Mouse (Mus musculus) MN1 (cell line): ENCODE measurements around the gene Cdh4.

Experiments
- DNase-seq: peaks from one replicate; pipeline ENCODE4 v3.0.0-alpha.2; 2016; ENCODE audit warnings: low spot score

Cdh4 gene

DNA sequence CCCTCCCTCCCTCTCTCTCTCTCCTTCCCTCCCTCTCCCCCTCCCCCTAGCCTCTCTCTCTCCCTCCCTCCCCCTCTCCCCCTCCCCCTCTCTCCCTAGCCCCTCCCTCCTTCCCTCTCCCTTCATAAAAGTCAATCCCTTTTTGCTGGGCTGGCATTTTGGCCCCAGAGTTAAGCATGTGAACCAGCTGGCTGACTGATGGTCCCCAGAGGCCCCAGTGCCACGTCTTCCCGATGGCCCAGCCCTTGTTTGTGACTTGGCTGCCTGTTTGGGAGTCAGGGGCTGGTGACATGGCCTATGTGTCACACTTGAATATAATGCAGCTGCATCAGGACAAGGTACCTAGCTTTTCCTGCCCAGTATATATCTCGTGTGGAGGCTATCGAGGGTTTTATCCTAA is 96.3 kb downstream of the Cdh4 start:
- no peak for DNase-seq

DNA sequence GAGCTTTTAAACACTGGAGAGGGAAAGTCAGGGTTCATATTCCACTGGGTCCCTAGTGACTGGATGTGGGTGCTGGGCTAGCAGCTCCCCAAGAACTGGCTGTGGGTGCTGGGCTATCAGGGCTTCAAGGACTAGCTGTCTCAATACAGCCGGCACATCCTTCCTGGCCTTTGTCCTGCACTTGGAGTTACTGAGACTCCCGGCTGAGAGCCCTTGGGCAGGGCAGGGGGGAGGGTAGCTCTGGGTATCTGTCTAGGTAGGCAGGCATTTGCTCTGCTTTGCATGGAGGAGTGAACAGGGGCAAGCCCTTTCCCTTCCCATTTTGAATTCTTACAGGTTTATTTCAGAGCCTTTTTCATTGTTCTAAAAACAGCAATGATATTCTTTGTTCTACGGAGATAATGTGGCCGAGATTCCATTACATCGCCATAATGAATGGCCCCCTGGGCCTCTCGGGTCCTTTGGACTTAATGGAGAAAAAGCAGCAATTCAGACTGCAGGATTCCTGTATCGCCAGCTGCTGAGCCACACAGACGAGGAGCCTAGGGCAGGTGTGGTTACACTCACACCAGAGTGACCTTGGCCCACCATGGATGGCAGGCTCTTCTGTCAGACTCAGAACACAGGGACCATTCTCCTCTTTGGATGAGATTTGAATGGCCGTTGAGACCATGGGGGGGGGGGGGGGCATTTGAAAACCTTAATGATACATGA is 97.5 kb downstream of the Cdh4 start:
- DNase-seq = no peak

- DNase-seq = no peak
These were observed 98.9 kb downstream of the Cdh4 start for GRCm38 (mm10) chr2:179541096-179541495.

GRCm38 (mm10) chr2:179547627-179548026 is 105.4 kb downstream of the Cdh4 start:
- DNase-seq = no peak

DNA sequence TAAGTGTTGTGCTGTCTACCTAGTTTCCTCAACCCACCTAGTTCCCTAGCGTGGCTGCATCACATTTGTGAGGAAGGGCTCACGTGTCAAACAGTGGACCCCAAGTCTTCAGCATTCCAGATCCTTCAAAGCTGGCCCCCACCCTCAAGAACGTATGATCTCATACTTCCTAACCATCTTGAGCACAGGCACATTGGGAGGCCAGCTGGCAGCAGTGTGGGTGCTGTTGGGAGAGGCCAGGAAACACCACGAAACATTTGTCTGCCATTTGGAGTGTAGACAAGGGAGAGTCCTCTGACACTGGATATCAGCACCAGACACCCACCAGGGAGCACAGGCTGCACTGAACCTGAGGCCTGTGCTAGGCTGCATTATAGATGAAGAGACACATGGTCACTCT is 113.7 kb downstream of the Cdh4 start:
- no peak for DNase-seq

DNA sequence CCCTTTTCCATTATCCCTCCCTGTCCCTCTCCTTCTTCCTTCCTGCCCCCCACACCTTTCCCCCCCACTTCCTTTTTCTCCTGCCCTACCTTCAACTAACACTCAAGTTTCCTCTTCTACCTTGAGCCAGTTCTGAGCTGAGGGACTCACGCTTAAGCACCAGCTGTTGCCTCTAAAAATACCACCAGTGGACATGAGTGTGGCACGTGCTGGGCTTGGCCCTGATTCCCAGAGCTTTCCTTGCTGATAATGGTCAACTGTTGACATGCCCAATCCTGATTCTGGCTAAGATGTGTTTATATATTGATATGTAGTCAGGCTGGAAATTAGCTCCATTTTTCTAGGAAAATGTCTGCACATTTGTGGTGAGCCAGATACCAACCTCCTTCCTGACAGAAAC is 120.1 kb downstream of the Cdh4 start:
- DNase-seq = no peak

DNA sequence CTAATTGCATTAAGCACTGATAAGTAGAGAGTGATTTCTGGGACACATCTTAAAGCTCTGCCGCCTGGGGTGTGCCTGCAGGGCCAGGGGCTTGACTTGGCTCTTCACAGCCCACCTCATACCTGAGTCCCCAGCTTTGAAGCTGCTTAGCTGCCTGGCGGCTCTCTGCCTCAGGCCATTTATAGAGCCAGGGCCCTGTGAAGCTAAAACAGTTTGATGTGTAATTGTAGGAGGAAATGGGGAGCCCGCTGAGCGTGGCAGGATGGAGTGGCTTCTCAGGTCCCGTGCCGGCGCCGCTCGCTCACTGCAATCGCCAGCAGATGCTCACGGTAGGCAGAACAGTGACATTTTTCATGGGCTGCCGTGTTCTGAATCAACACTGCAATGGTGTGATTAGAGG is 123.4 kb downstream of the Cdh4 start:
- no peak for DNase-seq

DNA sequence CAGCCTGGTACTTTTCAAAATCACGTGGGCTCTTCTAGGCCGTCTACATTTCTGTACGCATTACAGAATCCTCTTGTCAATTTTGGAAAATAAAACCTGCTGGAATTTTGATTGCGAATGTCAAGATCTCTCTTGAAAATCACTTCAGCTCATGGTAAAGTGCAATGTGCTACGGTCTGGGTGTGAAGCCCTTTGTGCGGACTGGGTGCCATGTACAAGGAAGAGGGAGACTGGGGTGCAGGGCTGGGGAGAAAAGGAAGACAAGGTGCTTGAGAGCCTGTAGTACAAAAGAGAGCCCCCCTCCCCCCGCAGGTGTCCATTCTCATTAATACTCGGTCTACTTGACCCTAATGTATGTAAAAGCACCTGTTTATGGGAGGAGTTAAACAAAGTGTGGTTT is 125.7 kb downstream of the Cdh4 start:
- DNase-seq = no peak

GRCm38 (mm10) chr2:179569171-179569570 is 126.9 kb downstream of the Cdh4 start:
- no peak for DNase-seq

DNA sequence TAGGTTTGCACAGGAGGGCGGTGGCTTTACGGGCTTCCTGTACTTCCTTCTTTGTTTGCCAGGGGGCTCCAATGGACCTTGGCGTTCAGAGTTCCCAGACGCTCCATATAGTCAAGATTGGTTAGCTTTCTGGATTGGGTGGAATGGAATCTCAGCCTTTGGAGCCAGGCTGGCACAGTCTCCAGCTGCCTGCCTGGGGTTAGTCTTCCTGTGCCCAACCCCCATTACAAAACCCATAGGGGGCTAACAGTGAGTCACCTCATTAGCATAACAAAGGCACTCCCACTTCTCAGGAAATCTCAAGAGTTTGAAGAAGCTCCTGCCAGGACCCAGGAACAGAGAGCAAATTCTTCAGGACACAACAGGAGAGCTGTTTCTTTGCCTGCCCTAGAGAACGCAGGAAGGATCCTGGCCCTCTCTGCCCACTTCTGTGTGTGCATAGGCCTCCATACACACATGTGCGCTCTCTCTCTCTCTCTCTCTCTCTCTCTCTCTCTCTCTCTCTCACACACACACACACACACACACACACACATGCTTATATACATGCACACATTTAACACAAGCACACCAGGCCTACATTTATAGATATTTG is 129.0 kb downstream of the Cdh4 start:
- DNase-seq = no peak

DNA sequence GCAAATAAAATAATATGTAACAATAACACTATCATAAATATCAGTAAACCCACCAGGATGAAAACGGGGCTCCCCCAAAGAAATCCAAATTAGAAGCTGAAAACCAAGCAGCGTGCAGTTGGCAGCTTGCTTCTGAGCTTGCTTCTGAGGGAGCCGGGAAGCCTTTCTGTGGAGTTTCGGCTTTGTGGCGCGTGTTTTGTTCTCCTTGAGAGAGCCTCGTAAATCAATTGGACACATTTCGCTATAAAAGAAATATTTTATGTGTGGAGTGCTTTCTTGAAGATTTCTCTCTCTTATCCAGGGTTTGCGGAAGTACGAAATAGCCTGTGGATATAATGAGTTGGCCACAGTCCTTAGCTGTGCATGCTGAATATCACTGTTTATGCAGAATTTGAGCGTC is 131.1 kb downstream of the Cdh4 start:
- no peak for DNase-seq

GRCm38 (mm10) chr2:179573786-179574185 is 131.6 kb downstream of the Cdh4 start:
- no peak for DNase-seq

DNA sequence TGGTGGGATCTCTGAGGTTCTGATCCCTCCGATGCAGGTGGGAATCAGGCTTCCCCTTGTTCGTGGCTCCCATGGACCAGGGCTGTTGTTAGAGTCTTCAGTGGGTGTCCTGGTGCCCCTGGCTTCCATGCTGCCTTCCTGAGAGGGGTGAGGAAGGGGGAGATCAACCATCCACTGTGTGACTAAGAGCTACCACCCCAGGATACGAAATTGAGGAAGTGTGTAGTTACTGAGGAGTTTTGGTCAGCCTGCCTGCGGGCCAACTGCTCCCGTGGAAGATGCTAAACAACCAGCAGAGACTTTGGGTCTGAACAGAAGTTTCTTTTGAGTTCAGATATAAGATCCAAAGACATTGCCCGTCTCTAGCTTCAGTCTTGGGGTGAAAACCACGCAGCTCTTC is 133.4 kb downstream of the Cdh4 start:
- DNase-seq = no peak

- no peak for DNase-seq
These were observed 134.0 kb downstream of the Cdh4 start for GRCm38 (mm10) chr2:179576221-179576620.

DNA sequence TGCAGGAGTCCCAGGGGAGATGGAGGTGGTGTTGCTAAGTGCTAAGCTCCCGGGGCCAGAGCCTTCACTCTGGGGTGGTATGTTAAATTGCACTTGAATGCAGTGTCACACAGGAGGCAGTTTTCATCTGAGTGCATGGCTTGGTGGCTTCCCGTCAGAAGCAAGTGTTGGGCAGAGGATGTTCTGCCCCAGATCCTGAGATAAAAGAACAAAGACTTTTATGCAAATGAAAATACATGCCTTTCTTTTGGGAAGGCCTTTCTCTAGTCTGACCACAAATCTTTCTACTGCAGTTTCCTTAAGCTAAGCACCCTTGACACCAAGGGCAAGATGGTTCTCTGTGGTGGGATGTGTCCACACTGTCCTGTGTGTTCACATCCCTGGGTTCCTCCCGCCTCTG is 136.1 kb downstream of the Cdh4 start:
- no peak for DNase-seq

GRCm38 (mm10) chr2:179578842-179579241 is 136.6 kb downstream of the Cdh4 start:
- DNase-seq = no peak

DNA sequence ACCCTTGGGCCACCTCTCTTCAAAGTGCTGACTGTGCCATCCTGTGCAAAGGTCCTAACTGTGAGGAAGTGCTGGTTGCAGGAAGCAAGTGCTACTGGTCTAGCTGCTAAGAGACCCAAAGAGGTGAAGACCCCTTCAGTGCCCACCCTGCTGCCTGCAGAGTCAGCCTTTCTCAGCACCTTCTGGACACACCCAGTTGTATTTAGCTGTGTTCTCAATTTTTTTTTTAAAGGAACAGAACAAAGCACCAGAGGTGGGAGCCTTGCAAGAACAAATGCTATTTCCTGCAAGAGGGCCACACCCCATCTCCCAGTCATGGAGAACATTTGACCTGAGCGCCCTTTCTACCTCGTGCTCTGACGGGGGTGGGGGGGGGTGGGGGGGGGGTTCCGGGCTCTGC is 138.2 kb downstream of the Cdh4 start:
- no peak for DNase-seq

GRCm38 (mm10) chr2:179581058-179581457 is 138.8 kb downstream of the Cdh4 start:
- no peak for DNase-seq

DNA sequence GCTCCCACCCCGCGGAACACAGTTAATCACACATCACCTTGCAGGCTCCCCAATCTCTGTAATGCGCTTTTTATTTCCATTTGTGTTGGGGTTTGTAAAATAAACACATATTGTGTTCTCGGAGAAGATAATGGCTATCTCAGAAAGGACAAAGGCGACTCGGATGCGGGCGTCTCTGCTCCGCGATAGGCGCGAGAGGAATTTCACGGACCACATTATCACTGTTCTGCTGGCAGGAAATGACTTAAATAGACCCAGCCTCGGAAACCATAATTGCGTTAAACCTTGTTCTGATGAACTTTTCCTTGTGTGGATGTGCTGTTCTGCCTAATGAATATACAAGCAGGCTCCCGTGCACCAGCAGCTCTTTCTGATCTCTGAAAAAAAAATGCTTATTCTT is 140.7 kb downstream of the Cdh4 start:
- DNase-seq = no peak

DNA sequence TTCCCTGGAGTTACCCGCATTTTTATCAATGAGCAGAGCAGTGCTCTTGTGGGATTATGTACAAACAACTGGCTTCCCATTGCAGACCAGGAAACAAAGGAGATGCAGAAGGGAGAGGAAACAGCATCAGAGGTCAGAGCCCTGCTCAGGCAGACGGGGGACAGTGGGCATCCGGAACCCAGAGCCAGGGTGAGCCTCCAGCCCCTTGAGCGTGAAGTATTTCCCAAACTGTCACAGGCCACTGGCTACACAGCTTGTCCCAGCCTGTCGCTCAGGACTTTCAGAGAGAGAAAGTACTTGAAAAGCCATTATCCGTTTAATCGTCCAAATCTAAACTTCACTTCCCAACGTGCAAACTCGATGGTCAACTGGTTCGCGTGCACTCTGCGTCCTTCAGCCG is 142.4 kb downstream of the Cdh4 start:
- DNase-seq = no peak

GRCm38 (mm10) chr2:179586436-179586835 is 144.2 kb downstream of the Cdh4 start:
- DNase-seq = no peak

DNA sequence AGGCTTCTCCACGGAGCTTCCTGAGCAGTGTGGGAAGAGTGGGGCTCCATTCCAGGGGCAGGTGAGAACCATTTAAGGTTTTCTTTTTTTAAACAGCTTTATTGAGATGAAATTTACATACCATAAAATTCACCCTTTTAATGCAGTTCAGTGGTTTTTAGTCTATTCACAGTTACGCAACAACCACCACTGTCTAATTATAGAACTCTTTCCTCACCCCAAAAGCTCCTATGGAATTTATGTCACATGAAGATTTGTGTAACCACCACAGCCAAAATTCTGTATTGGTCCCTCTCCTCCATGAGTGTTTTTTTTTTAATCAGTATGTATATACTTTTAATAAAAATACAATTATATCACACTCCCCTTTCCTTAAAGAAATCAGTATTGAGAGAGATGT is 144.8 kb downstream of the Cdh4 start:
- DNase-seq = no peak

- no peak for DNase-seq
These were observed 149.4 kb downstream of the Cdh4 start for GRCm38 (mm10) chr2:179591661-179592060.

DNA sequence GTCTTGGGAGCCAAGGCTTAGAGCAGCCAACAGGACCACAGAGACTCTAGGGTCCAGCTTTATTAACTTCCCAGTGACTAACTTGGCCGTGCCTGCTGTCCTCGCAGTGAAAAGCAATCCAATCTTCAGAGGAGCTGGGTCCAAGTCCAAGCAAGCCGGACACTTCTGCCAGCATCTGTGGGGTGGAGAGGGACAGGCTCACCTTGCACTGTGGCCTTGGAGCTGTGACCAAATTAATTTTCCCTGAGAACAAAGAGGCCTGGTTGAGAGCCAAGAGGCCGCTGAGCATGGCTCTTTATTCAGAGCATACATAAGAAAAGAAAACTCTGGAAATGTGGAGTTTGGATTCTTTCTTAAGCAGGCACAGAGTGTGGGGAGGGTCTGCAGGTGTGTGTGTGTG is 152.8 kb downstream of the Cdh4 start:
- no peak for DNase-seq
